Mouse (Mus musculus): ENCODE data around the gene Kcnn4. TPM values are rescaled to one million over a fixed set of nuclear protein-coding genes. Genes with fewer than 3 reads are reported as not detected.

Kcnn4 gene
- total RNA-seq, 2 experiments from 2014 or later, result 4.2 to 5.4 TPM

DNA sequence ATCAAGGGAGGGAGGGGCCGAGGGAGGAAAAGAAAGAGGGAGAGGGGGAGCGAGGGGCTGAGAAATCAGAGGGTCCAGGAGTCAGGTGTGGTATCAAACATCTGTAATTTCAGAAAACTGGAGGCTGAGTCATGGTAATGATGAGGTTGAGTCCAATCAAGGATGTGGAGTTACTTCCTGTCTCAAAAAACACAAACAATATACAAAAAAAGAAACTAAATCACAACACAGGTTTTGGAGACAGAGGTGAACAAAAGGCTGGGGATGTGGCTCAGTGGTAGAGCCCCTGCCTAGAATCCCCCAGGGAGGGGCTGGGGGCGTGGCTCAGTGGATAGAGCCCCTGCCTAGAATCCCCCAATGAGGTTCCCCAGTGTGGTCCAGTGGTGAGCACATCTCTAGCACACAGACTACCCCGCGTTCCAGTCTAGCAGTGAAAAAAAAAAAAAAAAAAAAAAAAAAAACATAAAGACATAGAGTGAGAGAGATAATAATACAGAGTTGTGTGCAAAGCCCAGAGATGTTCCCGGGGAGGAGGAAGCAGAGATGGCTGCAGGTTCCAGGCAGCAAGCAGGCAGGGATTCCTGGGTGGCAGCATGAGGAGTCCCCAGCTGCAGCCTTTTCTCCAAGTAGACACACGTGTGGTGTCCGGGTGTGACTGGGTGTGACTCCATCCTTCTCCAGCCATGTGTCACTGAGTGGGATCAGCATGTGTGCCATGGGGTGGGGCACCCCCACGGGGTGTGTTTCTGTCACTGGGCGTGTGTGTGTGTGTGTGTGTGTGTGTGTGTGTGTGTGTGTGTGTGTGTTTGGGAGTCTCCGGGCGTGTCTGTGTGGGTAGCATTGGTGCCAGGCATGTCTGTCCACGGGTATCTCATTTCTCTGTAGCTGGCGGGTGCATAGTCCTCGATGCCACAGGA is 3.1 kb upstream of the Kcnn4 start:
- DNase-seq, result no peak

DNA sequence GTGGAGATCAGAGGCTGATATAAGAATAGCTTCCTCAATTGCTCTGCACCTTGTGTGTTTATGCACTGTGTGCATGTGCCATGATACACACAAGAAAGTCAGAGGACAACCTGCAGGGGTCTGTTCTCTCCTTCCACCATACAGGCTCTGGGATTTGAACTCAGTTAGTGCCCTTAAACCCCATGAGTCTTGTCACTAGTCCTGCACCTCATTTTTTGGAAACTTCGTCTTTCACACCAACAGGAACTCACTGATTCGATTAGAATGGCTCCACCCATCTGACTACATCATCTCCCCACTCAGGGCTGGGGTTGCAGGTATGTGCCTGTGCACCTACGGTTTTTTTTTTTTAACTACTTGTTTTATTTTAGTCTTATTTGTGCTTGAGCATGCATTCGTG is 1.8 kb upstream of the Kcnn4 start:
- DNase-seq, result no peak

DNA sequence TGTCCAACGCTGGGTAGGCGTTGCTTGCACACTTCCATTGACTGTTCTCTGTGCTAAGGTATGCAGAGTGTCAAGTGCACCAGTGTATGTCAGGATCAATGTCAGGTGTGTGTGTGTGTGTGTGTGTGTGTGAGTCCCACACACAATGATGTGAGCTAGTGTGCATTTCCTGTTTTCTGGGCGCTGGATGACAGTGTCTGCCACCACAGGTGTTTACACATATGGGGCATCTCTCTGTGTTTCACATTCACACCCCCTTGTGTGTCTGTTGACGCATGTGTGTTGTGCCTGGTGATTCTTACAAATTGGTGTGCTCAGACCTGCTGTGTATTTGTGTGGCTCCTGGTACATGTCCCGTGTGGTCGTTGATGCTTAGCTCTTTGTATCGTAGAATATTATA is 1.1 kb upstream of the Kcnn4 start:
- DNase-seq, result no peak

DNA sequence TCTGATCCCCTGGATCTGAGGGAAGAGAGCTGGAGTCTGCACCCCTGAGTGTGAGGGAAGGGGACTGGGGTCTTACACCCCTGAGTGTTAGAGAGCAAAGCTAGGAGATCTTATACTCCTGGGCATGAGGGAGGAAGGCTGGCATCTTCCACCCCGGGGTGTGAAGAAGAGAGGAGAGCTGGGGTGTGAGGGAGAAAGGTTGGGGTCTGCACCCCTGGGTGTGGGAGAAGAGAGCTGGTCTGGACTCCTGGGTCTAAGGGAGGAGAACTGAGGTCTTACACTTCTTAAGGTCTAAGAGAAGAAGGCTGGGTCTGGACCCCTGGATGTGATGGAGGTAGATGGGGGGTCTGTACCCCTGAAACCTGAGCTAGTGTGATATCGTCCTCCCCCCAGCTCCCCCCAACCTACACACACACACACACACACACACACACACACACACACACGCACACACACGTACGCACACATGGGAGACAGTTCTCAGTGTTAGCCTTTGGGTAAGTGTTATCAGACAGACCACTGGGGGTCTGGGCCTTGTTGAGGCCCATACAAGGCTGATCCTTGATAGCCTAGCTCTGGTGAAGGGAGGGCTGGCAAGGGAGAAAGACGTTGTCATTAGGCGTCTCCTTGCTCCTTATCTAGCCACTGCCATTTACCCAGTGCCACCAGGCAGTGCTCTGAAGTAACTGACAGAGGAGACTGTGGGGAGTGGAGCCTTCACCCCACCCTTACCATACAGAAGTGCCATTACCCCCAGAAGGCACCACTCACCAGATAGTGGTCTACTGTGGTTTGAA is 1.1 kb downstream of the Kcnn4 start:
- no peak for DNase-seq

DNA sequence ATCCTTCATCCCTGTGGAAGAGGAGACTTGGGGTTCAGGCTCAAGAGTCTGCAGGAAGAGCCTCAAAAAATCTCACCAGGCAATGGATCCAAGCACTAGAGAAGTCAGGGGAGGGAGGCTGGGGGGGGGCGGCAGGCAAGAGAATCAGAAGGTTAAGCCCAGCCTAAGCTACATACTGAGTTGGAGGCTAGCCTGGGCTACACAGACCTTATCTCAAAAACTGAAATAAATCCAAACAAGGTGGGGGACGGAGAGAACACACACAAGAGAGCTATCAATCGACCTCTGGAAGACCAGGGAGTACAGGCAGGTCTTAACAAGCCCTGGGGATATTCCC is 1.7 kb downstream of the Kcnn4 start:
- DNase-seq, result no peak

DNA sequence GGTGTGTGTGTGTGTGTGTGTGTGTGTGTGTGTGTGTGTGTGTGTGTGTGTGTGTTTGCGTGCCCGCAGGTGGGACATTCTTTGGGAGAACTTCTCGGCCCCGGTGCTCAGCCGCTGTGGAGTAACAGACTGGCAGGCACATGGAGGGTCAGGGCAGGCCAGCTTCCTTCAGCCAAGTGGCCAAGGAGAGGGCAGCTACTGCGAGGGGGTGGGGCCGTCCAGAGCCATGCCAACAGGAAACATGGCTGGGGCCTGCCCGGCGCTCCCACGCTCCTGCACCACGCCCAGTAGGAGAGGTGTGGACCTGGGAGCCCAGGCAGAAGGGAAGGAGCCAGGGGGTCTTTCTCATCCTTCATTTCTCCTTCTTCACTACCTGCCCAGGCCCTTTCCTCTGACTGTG is 2.2 kb downstream of the Kcnn4 start:
- DNase-seq, result no peak

DNA sequence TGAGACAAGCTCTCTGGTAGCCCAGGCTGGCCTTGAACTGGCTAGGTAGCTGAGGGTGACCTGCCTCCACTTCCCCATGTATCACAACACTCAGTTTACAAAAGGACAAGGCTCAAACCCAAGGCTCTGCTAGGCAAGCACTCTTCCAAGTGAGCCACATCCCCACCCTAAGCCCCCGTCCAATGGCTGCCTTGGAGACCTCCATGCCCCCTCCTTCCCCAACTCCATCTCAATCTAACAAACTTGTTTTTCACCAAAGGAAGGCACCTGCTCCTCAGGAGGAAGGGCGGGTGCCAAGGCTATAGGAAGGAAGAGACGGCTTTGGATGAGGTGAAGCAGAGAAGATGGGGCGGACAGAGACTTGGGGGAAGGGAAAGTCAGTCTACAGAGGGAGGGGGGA is 2.7 kb downstream of the Kcnn4 start:
- DNase-seq, result no peak

DNA sequence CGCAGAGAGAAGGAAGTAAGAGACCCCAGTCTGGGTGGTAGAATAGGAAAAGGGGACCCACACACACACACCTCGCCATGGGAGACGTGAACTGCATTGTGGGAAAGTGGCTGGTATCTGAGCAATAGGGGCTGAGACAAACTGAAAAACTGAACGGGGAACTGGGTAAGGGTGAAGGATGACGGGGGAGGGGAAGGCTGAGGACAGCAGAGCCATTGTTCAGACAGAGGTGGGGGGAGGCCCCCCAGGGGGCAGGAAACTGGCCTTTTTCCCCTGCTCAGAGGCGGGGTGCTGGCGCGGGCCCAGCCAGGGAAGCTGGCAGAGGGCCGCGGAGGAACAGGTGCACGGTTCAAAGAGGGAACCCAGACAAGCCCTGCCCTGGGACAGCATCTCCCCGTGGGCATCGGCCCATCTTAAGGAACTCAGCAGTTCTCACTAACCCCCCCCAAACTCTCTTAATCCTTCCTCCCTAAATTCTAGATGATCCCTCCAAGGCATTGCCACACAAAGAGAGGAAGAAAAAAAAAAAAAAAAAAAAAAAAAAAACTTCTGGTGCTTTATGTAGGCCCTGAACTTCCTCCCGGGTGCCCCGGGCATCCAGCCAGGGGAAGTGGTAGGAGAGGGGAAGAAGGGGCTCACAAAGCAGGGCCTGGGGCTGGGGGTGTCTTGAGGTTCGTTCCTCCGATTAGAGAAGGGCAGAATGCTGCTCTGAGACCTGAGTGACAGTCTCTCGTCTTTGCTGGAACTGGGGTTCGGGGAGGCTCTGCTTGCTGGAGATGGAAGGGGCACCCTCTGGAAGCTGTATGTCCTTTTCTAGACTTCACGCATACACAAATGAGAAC is 3.7 kb downstream of the Kcnn4 start:
- DNase-seq, result peak; percentile 38

DNA sequence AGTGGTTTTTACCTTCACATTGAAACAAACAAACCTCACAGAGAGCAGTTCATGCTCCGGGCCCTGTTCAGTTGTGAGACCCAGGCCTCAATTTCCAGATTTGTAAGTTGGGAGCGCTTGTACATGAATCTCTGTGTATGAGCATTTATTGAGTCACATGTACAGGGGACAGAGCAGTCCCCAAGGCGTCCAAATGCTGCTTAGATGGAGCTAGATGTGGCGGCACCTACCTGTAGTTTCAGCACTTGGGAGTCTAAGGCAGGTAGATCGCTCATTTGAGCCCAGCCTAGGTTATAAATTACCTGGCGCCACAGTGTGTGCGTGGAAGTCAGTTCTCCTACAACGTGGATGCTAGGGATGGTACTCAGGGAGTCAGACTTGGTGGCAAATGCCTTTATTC is 6.4 kb downstream of the Kcnn4 start:
- DNase-seq, result no peak

DNA sequence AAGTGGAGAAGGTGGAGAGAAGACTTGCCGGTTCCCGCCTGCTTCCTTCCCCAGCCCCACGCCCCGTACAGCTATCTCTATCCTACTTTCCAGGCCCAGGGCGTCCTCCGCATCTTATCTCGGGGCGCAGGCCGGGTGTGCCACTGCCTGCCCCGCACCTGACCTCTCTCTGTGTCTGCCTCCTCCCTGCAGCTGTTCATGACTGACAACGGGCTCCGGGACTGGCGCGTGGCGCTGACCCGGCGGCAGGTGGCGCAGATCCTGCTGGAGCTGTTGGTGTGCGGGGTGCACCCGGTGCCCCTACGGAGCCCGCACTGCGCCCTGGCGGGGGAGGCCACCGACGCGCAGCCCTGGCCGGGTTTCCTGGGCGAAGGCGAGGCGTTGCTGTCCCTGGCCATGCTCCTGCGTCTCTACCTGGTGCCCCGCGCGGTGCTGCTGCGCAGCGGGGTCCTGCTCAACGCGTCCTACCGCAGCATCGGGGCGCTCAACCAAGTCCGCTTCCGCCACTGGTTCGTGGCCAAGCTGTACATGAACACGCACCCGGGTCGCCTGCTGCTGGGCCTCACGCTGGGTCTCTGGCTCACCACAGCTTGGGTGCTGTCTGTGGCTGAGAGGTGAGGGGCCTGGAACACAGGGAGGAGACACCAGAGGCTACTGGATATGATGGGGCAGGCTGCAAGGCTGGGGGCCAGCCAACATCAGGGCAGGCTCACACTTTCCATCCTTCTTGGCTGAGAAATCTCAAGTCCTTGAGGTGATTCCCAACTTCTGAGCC is 7.2 kb downstream of the Kcnn4 start:
- peak; percentile 67 for DNase-seq

DNA sequence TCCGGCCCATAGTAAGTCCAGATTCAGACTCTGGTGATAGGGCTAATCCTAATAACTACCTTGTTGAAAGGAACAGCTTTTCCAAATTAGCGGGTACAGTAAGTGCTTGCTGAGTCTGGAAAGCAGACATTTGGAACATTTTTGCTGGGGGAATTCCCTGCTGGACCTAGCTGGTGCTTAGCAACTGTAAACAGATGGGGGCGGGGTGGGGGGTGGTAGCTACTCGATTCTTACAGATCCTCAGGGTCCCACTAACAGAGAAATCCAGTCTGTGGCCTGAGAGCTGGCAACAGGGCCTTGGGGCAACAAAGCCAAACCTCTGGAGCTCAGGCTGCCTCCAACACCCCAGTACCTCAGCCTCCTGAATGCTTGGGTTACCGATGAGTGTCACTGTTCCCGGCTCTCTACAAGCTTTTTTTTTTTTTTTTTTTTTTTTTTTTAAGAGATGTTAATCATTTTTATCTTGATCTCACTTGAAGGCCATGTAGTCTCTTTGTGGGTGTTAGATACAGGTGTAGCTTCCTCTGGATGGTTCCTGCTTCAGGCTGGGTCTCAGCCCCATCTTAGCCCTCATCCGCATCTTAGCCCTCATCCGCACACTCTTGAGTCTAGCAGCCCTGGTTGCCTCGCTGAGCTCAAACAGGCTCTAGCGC is 8.1 kb downstream of the Kcnn4 start:
- DNase-seq, result no peak

DNA sequence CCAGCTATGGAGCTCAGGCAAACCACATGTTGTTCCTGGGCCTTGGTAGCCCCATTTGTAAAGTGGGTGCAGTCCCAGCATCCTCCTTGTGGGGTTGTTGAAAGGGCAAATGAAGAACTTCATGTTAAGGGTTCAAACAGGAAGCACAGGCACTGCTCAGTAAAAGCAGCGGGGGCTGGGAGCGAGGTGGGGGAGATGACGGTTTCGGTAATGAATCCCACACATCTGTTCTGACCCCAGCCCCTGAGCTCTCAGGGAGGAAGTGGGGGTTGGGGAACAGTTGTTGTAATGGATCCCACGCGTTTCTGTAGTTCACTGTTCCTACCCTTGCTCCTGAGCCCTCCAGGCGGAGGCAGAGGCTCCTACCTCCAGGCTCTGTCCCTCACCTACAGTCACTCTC is 9.9 kb downstream of the Kcnn4 start:
- no peak for DNase-seq

DNA sequence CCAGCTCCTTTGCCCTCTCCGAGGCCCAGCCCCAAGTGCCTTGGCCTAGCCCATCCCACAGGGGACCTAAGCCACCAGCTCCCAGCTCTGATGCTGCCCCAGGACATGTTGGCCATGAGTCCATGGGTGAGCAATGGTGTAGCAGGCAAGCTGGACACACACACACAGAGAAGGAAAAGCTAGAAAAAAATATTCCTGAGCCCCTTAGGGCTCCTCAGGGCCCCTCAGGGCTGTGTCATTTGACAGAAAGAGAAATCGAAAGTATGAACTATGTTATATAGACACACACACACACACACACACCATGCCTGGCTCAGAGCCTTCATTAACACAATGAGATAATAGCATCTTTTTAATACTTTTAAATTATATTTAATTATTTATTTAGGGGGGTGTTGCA is 10.3 kb downstream of the Kcnn4 start:
- no peak for DNase-seq

DNA sequence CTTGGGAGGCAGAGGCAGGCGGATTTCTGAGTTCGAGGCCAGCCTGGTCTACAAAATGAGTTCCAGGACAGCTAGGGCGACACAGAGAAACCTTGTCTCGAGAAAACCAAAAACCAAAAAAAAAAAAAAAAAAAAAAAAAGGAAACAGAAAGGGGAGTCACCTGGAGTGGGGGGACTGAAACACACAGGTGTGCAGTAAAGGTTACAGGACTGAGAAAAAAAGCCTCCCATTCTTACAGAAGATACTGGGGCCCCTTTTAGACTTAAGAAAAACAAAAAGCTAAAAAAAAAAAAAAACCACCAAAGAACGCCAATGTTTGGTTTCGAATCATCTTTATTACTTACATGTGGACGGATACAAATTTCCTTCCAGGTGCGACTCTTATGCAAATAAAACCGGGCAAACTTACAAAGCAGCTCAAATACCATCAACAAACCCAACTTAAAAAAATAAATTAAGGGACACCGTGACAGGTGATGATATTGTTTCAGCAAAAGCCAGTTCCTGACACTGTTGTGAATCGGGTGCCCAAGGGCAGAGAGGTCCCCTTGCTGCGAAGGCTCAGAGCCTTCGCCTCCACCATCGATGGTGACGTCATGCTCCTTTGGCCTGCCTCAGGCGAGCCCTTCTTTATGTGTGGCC is 12.8 kb downstream of the Kcnn4 start:
- no peak for DNase-seq

DNA sequence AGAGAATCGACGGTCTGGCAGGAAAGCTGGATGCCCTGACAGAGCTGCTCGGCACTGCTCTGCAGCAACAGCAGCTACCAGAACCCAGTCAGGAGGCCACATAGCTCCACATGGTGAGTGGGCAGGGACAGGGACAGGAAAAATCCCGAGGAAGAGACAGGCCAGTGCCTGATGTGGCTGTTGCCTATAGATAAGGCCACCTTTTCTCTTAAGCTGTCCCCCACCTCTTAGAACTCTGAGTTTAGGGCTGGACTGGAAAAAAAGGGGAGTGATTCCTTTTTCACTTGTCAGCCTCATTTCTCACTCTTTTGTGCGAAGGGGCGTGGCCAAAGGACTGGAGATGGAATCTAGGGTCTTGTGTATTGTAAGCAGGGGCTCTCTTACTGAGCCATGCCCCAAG is 14.0 kb downstream of the Kcnn4 start:
- DNase-seq, result no peak

DNA sequence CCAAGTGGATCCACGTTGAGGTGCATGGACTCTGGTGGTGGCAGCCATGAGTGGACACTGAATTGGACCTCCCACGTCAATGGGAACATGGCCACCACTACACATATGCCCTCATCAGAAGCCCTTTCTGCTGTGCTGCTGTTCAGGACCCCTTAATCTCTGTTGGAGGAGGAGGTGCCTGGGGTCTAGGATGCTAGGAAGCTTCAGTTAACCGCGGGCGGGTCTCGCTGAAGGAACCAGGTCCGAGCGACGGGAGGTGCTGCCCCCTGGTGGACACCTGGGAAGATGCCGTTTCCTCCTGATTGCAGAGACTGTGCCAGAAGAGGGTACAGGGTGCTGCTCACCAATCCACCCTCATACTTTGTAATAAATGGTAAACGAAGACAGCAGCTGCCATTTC is 14.8 kb downstream of the Kcnn4 start:
- peak; percentile 87 for DNase-seq

DNA sequence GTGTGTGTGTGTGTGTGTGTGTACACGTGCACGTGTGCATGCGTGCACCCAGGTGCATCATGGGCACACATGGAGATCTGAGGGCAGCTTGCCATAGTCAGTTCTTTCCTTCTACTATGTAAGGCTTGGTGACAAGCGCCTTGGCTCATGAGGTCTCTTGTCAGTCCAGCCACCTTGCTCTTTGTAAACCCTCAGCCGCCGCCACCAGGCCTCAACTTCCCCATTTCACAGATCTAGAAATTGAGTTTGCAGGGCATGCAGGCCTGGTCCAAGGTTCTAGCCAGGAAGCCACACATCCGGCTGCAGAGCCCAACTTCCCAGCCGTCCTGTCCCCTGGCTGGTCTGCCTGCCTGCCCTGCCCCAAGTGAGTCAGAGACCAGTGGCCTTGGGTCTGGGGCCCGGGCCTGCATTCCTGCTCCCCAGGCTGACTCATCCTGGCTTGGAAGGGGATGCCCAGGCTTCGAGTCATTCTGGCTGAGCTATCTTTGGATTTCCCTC is 17.0 kb downstream of the Kcnn4 start:
- peak; percentile 87 for DNase-seq

DNA sequence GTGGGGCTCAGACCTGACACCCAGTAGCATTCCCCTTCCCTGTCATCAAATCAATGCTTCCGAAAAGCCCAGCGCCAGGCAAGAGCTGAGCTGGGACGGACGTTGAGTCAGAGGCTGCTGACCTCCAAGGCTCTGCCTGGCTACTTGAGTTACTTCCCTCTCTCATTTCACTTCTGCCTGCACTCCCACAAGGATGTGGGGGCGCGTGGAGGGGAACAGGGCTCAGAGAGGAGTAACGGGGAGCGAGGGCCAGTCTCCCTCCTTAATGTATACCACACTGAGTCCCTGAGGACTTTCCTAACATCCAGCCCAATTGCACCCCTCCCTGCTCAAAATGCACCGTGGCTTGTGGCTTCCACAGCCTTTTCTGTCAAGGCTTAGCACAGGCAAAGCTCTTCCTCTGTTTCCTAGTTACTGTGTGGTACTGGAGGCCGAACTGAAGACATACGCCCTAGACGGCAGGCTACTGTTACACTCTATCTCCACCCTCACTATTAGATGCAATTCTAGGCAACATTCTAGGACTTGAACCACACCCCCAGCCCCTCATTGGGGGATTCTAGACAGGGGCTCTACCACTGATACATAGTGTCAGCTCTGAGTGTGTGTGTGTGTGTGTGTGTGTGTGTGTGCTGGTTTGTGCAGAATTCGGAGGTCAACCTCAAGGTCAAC is 19.6 kb downstream of the Kcnn4 start:
- peak; percentile 27 for DNase-seq

DNA sequence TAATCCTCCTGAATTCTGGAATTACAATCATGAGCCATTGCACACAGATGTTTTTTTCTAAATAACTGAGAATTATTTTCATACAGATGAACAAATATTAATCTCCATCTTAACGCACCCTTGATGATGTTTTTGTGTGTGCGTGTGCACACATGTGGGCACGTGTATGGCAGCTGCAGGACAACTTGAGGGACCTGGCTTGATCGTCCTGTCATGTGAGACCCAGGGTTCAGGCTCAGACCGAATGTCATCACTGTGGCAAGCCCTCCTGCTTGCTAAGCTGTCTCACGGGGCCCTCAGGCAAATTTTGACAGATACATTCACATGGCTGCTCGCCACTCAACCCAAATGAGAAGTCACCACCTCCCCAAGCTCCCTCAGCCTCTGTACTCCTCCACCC is 20.4 kb downstream of the Kcnn4 start:
- DNase-seq, result no peak

DNA sequence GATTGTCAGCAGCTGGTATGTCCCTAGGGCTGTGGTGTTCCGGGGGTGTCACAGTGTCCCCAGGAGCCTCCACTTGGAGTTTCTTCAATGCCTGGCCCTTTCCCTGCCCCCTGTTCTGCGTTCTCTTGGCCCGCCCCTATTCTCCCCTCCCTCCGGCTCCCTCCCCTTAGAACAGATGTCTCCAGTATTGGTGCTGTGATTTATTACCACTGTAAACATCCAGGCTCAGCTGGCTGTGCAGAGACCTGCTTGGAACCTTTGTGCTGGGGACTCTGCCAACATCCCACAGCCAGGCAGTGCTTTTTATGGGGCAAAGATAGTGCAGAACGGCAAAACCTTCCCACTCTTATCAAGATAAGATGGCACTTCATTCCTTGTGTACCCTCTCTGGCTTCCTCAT is 21.0 kb downstream of the Kcnn4 start:
- DNase-seq, result no peak

Measured in adrenal gland, postnatal 10 days (tissue).